Mouse (Mus musculus) layer of hippocampus, adult 18-20 months (tissue): Measurements from ENCODE around the gene Thap4. TPM values are rescaled to one million over a fixed set of nuclear protein-coding genes. Genes with fewer than 3 reads are reported as not detected.

Experiments used
- DNase-seq, 2 experiments: peaks; one replicate each; pipeline ENCODE4 v3.0.0; 2022; ENCODE audit warnings: low spot score in 2 of 2
- total RNA-seq, 2 experiments: library from RNA; stranded (reverse); gene quantifications; 2 replicates each; pipeline ENCODE4 v1.2.3; 2021

The Thap4 gene
- total RNA-seq, 2 experiments from 2014 or later = 35.7 to 37.6 TPM

DNA sequence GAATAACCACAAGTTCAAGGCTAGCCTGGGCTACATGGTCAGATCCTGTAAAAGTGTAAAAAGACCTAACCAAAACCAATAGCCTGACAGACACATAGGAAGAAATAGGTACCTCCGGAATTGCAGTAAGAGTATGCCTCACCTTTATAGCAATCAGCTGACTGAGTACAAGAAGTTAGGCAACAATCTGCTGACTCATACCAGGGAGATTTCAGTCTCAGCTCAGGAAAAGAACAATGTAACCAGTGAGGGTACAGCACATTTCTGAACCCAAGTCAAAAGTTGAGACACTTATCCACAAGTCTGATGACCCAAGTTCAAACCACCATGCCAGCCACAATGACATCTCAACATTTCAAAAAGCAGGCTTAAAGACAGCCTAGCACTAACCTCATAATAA lies 6.1 kb downstream of the Thap4 start:
- no peak for DNase-seq

DNA sequence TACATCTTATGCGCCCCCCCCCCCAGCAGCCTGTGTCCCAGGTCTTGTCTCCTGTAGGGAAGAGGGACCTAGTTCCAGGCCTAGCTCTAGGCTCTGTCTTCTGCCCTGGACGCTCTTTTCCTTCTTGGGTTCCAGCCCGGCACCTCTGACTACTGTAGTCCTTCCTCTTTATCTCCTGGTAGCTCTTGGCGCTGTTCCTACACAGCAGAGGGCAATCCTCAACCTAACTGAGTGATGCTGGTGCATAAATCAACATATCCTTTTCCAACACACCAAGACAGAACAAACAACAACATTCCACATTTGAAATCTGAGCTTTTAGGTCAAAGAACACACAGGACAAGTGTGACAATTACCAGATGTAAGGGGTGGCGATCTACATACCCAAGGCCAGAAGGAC lies 8.5 kb downstream of the Thap4 start:
- no peak for DNase-seq

DNA sequence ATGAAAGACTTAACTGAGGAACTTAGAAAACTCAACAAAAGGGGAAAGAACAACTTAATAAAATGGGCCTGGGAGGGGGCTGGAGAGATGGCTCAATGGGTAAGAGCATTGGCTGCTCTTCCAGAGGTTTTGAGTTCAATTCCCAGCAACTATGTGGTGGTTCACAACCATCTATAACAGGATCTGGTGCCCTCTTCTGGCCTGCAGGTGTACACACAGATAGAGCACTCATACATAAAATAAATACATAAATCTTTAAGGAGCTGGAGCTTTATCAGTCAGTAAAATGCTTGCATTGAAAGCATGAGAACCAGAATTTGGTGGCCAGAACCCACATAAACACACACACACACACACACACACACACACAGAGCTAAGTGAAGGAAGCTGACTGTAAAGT lies 11.8 kb downstream of the Thap4 start:
- DNase-seq = no peak

DNA sequence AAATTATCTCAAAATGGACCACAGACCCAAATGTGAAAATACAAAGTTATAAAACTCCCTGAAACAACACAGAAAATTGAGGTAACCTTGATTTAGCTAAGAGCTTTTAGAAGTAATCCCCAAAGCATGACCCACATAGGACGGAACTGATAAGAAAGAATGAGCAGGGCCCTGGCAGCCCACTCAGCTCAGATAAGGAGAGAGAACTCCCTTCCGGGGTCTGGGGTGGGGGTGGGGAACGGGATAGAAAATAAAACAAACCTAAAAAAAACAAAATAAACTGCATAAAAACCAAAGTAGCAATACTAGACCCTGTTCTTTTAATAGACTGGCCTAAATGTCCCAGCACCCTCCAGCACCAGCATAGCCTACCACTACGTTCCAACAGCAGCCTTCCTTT lies 12.7 kb downstream of the Thap4 start:
- DNase-seq = no peak

DNA sequence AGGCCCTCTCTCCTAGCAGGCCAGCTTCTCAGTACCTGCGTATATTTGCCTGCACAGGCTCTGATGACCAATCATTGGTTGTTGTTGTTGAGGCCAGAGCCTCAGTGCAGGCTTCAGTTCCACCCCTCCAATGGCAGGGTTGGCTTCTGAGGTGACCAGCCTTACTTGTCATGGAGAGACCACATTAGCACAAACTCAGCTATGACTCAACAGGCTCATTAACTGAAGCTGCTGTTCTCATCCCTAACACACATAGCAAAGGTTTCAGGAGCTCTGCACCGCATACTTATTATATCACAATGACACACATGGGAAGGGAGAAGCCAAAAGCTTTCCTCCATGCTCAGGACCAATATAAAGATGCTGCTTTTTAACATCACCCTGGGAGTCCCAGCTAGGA lies 14.0 kb downstream of the Thap4 start:
- DNase-seq = no peak

DNA sequence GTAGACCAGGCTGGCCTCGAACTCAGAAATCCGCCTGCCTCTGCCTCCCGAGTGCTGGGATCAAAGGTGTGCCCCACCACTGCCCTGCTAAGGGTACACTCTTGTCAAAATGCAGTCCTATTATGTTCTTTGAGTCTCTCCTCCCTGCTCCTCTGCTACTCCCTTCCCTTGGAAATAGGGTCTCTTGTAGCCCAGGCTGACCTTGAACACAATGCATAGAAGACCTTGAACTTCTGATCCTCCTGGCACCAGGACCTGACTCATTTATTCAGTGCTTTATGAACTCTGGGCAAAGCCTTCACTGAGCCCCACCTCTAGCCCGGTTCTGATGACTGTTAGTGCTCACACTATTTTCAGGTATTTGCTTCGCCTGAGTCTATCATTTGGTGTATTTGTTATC lies 17.0 kb downstream of the Thap4 start:
- DNase-seq = no peak

DNA sequence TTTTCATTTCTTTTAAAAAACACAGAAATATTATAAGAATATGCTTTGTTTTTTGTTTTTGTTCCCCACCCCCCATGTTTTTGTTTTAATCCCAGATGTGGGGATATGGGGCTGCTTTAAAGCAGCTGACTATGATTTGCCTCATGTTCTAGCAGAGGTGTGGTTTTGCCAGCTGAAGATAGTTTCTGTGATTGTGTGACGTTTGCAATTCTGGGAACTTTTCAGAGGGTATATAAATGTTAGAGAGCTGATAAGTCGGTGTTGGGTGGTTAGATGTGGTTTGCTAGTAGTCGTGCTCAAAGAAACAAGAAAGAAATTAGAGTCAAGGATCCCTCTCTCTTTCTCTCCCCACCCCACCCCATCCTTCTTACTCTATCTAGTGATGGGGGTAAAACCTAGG lies 18.8 kb downstream of the Thap4 start:
- DNase-seq = no peak

DNA sequence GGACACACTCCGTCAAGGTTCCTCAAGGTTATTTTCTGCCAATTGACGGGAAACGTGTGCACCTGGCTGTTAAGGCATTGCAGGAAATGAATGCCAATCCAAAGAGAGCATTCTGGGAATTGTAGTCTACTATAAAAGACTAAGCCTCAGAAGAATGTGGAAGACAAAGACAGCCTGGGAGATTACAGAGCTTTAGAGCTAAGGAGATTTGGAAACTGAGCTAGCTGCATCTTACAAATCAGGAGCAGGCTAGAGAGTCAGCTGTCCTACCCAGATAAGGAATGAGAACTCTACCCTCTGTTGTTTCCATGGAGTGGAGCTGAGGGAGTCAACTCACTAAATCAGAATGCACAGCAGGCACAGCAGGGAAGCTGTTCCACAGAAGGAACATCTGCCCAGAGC lies 22.8 kb downstream of the Thap4 start:
- peak in 1 of 2 experiments; percentile 20 for DNase-seq

DNA sequence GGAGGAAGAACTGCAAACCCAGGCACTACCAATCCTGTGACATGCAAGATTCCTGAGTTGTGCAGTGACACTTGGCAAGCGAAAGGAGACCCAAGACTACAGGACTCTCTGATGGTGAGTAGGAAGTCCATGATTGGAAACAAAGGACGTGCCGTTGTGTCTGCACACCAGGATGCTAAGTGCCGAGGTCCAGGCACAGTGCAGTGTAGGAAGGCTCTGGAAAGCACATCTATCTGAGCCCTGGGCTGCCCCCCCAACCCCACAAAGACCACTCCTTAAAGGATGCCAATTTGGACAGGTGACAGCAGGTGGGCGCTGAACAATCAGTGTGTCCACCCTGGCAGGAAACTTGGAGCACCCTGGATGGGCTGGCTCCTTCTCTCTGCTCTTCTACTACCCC lies 23.6 kb downstream of the Thap4 start:
- no peak for DNase-seq

DNA sequence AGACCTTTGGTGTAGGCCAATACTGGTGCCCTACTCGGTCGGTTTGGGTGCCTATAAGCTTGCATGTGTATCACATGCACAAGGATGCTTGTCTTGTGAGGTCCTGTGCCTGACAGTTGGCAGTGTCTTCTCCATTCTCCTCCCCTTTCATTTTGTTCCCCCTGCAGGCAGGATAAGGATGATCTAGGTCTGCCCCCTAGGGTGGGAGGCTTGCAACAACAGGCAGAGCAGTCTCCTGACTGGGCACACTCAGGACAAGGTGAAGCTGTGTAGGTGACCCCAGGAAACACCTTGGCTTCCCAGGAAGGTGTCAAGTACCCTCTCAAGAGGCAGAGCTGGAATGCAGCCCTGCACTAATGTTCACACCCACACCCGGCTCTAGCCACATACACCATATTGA lies 27.7 kb downstream of the Thap4 start:
- DNase-seq = peak; percentile 28 to 51

DNA sequence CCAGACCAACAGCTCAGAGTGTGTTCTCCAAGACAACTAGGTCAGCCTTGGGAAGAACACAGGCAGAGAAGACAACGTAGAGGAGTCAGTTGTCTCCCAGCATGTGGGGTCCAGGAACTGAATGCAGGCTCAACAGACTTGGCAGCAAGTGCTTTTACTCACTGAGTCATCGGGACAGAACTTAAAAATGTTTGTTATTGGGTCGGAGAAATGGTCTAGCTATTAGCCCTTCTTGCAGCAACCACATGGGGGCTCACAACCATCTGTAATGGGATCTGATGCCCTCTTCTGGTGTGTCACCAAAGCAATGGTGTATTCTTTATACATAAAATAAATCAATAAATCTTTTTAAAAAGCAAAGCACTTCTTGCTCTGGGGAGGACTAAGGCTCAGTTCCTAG lies 28.5 kb downstream of the Thap4 start:
- DNase-seq = no peak

DNA sequence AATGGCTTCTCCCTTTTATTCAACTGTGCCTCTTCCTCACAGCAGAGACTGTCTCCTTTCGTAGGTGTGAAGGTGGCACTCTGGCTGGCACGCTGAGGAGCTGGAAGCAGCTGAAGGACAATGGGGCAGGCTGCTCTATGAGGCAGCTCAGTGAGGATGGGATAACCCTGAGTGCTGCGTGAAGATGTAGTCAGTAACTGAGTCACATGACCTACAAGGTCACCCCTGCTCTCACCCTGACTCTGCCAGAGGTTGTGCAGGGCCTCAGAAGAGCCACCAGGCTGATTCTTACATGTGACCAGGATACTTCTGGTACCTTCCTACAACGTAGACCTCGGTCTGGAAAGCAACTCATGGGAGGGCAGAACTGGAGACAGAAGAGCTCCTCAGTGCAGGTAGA lies 29.0 kb downstream of the Thap4 start:
- DNase-seq = no peak

DNA sequence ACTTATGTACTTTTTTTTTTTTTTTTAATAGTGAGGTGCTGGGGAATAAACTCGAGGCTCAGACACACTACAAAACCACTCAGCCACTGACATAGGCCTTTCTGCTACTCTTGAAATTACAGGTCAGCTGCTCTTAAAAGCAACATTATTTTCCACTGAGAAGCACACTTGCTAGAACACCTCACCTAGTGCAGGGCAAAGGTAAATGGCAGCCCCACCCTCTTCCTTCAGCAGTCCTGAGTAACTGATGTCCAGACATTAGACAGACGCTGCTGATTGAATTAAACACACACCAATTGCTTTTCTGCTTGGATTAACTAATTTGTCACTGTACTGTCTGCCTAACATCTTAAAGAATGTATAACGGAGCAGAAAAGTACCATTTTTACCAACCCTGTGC lies 30.0 kb downstream of the Thap4 start:
- no peak for DNase-seq

DNA sequence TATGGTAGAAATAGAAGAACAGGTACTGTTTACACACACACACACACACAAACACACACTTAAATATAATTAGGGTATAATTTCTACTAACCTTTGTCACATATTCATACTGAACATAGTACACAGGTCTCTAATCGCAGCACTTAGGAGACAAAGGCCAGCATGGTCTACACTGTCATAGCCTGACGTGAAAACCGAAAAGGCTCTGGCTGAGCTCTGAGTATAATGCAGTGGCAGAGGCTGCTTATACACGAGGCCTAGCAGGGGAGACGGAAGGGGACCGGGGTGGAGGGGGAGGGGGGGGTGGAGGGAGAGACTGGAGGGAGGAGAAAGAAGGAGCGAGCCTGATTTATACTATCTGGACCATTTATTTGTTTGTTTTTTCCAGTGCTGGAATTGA lies 33.1 kb downstream of the Thap4 start:
- no peak for DNase-seq

DNA sequence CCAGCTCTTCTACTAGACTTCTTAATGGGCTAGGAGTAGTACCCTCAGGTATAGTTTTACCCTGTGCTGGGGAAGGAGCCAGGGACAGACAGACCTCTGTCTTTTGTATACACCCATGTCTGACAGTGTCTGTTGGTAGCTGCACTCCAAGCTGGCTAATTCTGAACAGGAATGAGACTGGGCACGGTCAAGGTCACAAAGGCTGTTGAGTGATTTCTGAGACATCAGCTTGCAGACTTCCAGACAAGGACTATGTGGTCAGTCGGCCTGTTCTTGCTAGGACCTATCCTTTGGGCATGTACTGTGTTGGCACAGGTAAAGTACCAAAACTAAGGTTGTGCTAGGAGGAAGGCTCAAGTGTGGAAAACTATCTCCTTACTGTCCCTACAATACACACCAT lies 38.5 kb downstream of the Thap4 start:
- DNase-seq = no peak

DNA sequence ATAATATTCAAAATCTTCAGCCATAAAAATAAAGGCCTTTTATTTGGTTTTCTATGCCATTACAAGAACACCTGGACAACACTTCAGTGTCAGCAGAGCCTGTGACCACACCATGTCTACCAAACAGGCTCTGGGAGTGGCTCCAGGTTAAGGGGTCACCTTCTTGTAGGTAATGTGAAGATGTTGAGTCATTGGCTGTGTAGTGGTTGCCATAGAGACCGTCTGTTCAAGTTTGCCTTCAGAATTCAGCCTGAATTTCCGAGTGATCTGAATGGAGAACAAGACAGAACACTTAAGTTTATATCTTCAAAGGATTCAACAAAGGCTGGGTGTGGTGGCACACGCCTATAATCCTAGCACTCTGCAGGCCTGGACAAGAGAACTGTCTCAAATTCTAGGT lies 49.3 kb downstream of the Thap4 start:
- no peak for DNase-seq

DNA sequence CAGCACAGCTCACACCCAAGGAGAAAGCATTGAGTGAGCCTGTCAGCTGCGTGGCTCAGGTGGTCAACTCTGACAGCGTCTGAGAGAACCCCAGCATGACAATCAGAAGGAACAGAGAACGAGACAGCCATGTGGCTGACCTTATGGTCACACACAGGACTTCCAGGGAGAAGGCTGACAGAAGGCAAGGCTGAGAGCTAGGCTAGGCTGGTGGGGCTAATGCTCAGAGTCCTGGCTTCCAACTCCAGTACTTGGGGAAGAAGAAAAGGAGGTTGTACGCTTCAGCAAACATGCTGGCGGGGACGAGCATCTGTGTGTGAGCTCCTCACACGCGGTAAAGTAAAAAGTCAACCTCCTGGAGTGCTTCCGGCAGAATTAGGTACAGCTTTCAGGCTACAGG lies 50.3 kb downstream of the Thap4 start:
- no peak for DNase-seq

DNA sequence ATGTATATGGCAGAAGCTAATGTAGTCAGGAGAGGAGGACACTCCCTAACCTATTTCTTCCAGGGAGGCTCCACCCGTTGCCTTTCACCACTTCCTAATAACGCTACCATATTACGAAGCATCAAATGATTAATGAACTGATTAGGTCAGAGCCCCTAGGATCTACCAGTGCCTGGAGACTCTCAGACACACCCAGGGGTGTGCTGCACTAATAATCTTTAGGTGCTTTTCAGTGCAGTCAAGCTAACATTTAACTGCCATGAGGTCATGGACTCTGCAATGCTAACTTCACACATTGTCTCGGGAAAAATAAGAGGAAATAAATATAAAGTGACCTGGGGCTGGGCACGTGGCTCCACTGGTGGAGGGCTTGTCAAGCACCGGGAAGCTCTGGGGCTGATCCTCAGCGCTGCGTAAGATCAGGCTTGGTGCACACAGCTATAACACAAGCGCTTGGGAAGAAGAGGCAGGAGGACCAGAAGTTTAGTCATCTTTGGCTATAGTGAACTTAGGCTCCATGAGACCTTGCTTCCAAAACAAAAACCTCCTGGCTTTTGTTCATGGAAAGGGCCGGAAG lies 51.1 kb downstream of the Thap4 start:
- no peak for DNase-seq

DNA sequence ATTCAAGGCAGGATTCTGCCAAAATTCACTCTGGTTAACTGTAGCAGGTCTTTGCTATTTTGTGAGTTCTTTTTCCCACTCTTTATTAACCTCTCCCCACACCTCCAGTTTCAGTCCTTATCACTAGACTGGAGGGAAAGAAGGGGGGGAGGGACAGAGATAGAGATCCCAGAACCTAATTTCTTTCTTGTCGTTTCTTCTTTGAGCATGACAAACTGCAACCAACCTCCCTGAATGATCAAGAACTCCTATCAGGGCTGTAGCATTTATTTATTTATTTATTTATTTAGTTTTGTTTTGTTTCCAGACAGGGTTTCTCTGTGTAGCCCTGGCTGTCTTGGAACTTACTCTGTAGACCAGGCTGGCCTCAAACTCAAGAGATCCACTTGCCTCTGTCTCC lies 52.6 kb downstream of the Thap4 start:
- DNase-seq = no peak

DNA sequence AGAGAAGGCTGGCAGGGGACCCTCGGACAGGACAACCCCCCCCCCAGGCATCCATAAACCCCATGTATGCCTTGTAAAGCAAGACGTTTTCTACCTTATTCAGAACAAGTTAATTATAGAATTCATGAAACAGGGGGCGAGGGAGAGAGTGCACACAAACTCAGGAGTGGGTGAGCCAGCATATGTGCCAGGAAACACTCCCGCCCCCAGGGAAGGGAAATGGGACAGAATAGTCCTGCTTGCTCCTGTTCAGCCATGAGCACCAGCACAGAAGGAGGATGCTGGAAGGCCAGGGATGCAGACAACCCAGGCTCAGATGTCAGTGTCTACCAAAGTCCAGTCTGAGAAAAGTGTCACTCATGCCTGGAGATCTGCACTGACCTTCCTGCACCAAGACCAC lies 55.5 kb downstream of the Thap4 start:
- DNase-seq = peak; percentile 42 to 76

DNA sequence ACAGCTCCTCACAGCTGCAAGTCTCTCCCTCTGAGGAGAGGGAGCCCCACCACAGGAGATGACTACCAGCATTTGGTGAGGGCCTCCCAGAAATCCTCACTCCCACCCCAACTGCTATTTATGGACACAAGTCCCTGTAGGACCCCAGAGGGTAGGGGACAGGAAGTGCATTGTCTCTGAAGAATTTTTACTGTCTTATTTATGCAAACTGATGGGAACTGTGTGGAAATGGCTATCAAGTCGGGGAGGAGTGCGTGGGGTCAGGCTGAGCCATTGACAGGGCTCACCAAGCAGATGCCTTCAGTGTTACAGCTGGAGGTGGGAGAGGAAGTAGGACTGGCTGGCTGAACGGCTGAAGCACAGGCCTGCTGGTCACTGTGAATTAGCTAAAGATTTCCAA lies 57.3 kb downstream of the Thap4 start:
- no peak for DNase-seq

DNA sequence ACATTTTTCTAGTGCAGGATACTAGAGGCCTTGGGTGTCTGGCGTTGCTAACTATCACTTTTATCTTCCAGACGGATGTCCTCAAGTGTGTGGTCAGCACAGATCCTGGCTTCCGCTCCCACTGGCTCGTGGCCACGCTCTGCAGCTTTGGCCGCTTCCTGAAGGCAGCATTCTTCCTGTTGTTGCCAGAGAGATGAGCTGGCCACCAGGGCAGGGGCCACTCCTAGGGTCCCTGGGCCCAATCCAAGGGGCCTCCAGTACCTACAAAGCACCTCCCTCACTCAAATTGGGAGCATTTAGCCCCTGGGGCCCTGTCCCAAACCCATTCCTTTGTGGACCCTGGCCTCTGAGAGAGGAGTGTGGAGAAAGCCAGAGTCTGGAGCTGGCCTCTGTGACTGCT lies 59.7 kb downstream of the Thap4 start:
- no peak for DNase-seq

DNA sequence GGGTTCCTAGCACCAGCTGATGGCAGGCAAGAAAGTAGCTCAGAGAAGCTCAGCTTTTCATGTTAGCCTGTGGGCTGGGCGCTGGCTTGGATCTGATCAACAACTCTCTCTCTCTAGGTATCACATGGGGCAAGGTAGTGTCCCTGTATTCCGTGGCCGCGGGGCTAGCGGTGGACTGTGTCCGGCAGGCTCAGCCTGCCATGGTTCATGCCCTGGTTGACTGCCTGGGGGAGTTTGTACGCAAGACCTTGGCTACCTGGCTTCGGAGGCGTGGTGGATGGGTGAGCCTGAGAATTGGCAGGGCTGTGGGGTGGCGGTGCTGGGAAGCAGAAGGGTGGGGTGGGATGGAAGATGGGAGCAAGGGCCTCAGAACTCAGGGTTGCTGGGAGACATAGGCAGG lies 60.7 kb downstream of the Thap4 start:
- DNase-seq = no peak

DNA sequence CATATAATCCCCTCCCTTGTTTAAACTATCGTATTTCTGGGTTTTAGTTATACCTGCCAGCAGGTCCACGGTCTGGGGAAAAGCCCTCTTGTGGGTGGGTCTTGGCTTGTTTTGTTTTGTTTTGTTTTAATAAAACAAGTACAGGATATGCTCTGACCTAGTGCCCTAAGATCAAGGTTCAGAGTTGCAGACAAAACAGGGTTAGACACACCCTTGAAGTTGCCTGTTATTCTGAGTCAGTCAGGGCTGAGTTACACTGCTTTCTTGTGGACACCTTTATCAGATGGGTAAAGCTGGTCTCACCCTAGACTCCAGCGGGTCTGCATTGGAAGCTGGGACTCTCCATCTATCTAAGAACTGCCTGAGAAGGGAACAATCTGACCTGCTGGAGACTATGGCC lies 61.2 kb downstream of the Thap4 start:
- no peak for DNase-seq
